Mouse (Mus musculus) embryonic fibroblast, embryonic 13.5 days (primary cell): ENCODE data around the gene Ankrd12.

Experiments used
- CTCF ChIP-seq: IDR thresholded peaks from 2 replicates; pipeline ENCODE4 v1.5.1; 2011; ENCODE audit warnings: mild to moderate bottlenecking, control low read depth, low read length, moderate library complexity, borderline replicate concordance; ENCODE audit not compliant: insufficient read depth
- POLR2A ChIP-seq: IDR thresholded peaks from 2 replicates; pipeline ENCODE4 v1.6.1; 2011; ENCODE audit warnings: low read depth, mild to moderate bottlenecking, control low read depth, low read length, moderate library complexity

- no peak for TF ChIP-seq POLR2A
- no peak for TF ChIP-seq CTCF
Measured at GRCm38 (mm10) chr17:65967751-65968150, 109.1 kb downstream of the Ankrd12 start.
